Mouse (Mus musculus) MEL (cell line): ENCODE results near the gene Secisbp2l. TPM values are rescaled to one million over a fixed set of nuclear protein-coding genes. Genes with fewer than 3 reads are reported as not detected.

Experiments
- DNase-seq: peaks from one replicate; pipeline ENCODE4 v3.0.0; 2011; ENCODE audit warnings: low read depth, low spot score
- H3K27ac ChIP-seq: 2 replicates; pipeline ENCODE4 v1.5.1; 2012; ENCODE audit warnings: low read depth, mild to moderate bottlenecking, control low read depth, low read length, moderate library complexity; ENCODE audit not compliant: control insufficient read depth
- H3K27me3 ChIP-seq, 2 experiments: fragments of 150-350 bp in 1 of 2; sonication (generic) in 1 of 2; 2 replicates each; pipeline ENCODE4 v1.6.1; 2012; ENCODE audit warnings: low read length in 2 of 2, mild to moderate bottlenecking in 2 of 2, improper control_type of control experiment in 1 of 2, moderate library complexity in 1 of 2; ENCODE audit not compliant: insufficient read depth in 2 of 2, control insufficient read depth in 1 of 2
- H3K36me3 ChIP-seq, 2 experiments: 2 replicates each; pipeline ENCODE4 v1.6.1; 2012 to 2014; ENCODE audit warnings: low read length in 2 of 2, improper control_type of control experiment in 1 of 2, inconsistent platforms in 1 of 2, mild to moderate bottlenecking in 1 of 2; ENCODE audit not compliant: insufficient read depth in 2 of 2, control insufficient read depth in 1 of 2
- H3K4me1 ChIP-seq, 2 experiments: fragments of 150-350 bp in 1 of 2; sonication (generic) in 1 of 2; 2 replicates each; pipeline ENCODE4 v1.6.1; 2012; ENCODE audit warnings: low read length in 2 of 2, improper control_type of control experiment in 1 of 2, mild to moderate bottlenecking in 1 of 2; ENCODE audit not compliant: insufficient read depth in 2 of 2, control insufficient read depth in 1 of 2
- H3K4me3 ChIP-seq, 2 experiments: fragments of 150-350 bp in 1 of 2; sonication (generic) in 1 of 2; 2 replicates each; pipeline ENCODE4 v1.5.1; 2012; ENCODE audit warnings: low read depth in 2 of 2, low read length in 2 of 2, mild to moderate bottlenecking in 2 of 2, moderate library complexity in 2 of 2, control low read depth in 1 of 2, improper control_type of control experiment in 1 of 2; ENCODE audit not compliant: control insufficient read depth in 1 of 2, insufficient read depth in 1 of 2
- H3K79me2 ChIP-seq: 2 replicates; pipeline ENCODE4 v1.6.1; 2012; ENCODE audit warnings: mild to moderate bottlenecking, low read length, moderate library complexity; ENCODE audit not compliant: control insufficient read depth, poor library complexity, insufficient read depth
- H3K9ac ChIP-seq: 2 replicates; pipeline ENCODE4 v1.6.1; 2012; ENCODE audit warnings: low read depth, mild to moderate bottlenecking, control low read depth, low read length, moderate library complexity; ENCODE audit not compliant: control insufficient read depth, poor library complexity, severe bottlenecking
- H3K9me3 ChIP-seq: fragments of 150-350 bp; sonication (generic); replicated peaks from 2 replicates; pipeline ENCODE4 v1.6.1; 2012; ENCODE audit warnings: mild to moderate bottlenecking, low read length, improper control_type of control experiment, moderate library complexity; ENCODE audit not compliant: insufficient read depth
- CHD2 ChIP-seq: IDR thresholded peaks from 2 replicates; pipeline ENCODE4 v1.6.1; 2011; ENCODE audit warnings: low read length, improper control_type of control experiment
- CTCF ChIP-seq, 3 experiments: IDR thresholded peaks in 2 of 3; conservative IDR thresholded peaks in 1 of 3; 2 replicates each; pipeline ENCODE4 v1.5.1; 2011 to 2012; ENCODE audit warnings: low read length in 3 of 3, low read depth in 2 of 3, mild to moderate bottlenecking in 2 of 3, improper control_type of control experiment in 1 of 3, inconsistent platforms in 1 of 3, mixed read lengths in 1 of 3, moderate library complexity in 1 of 3; ENCODE audit not compliant: control insufficient read depth in 1 of 3, insufficient read depth in 1 of 3, poor library complexity in 1 of 3, severe bottlenecking in 1 of 3
- E2F4 ChIP-seq: IDR thresholded peaks from 2 replicates; pipeline ENCODE4 v1.6.1; 2011; ENCODE audit warnings: low read depth, low read length, improper control_type of control experiment, borderline replicate concordance
- ELF1 ChIP-seq: IDR thresholded peaks from 2 replicates; pipeline ENCODE4 v1.6.1; 2014; ENCODE audit warnings: low read depth, mild to moderate bottlenecking, inconsistent platforms, low read length, improper control_type of control experiment, moderate library complexity
- ETS1 ChIP-seq: IDR thresholded peaks from 2 replicates; pipeline ENCODE4 v1.6.1; 2012; ENCODE audit warnings: low read depth, mild to moderate bottlenecking, inconsistent platforms, low read length, improper control_type of control experiment, moderate library complexity
- GABPA ChIP-seq: IDR thresholded peaks from 2 replicates; pipeline ENCODE4 v1.6.1; 2012; ENCODE audit warnings: low read depth, mild to moderate bottlenecking, inconsistent platforms, low read length, improper control_type of control experiment, moderate library complexity
- HCFC1 ChIP-seq: IDR thresholded peaks from 2 replicates; pipeline ENCODE4 v1.6.1; 2012; ENCODE audit warnings: low read depth, mild to moderate bottlenecking, inconsistent platforms, low read length, improper control_type of control experiment, moderate library complexity
- JUND ChIP-seq: IDR thresholded peaks from 2 replicates; pipeline ENCODE4 v1.6.1; 2011; ENCODE audit warnings: low read depth, mild to moderate bottlenecking, improper control_type of control experiment, low read length
- MAFK ChIP-seq: IDR thresholded peaks from 2 replicates; pipeline ENCODE4 v1.6.1; 2011; ENCODE audit warnings: low read depth, mild to moderate bottlenecking, low read length, improper control_type of control experiment, borderline replicate concordance
- MAZ ChIP-seq: IDR thresholded peaks from 2 replicates; pipeline ENCODE4 v1.6.1; 2012; ENCODE audit warnings: low read depth, mild to moderate bottlenecking, inconsistent platforms, low read length, improper control_type of control experiment
- MXI1 ChIP-seq: IDR thresholded peaks from 2 replicates; pipeline ENCODE4 v1.6.1; 2011; ENCODE audit warnings: mild to moderate bottlenecking, low read depth, low read length, improper control_type of control experiment
- MYB ChIP-seq: IDR thresholded peaks from 2 replicates; pipeline ENCODE4 v1.6.1; 2011; ENCODE audit warnings: mild to moderate bottlenecking, low read depth, low read length, improper control_type of control experiment
- MYC ChIP-seq: IDR thresholded peaks from 2 replicates; pipeline ENCODE4 v1.6.1; 2011; ENCODE audit warnings: low read depth, mild to moderate bottlenecking, low read length, improper control_type of control experiment, moderate library complexity
- NELFE ChIP-seq: IDR thresholded peaks from 2 replicates; pipeline ENCODE4 v1.6.1; 2011; ENCODE audit warnings: low read depth, low read length, improper control_type of control experiment
- NRF1 ChIP-seq: IDR thresholded peaks from 2 replicates; pipeline ENCODE4 v1.6.1; 2014; ENCODE audit warnings: low read depth, mild to moderate bottlenecking, inconsistent platforms, low read length, improper control_type of control experiment, moderate library complexity; ENCODE audit not compliant: poor library complexity, insufficient read depth, severe bottlenecking
- POLR2AphosphoS5 ChIP-seq: IDR thresholded peaks from 2 replicates; pipeline ENCODE4 v1.6.1; 2012; ENCODE audit warnings: low read depth, borderline replicate concordance, mild to moderate bottlenecking, inconsistent platforms, low read length, moderate library complexity, mixed read lengths
- RAD21 ChIP-seq: IDR thresholded peaks from 2 replicates; pipeline ENCODE4 v1.6.1; 2011; ENCODE audit warnings: mild to moderate bottlenecking, low read depth, low read length, improper control_type of control experiment
- TBP ChIP-seq: IDR thresholded peaks from 2 replicates; pipeline ENCODE4 v1.8.0; 2011; ENCODE audit warnings: low read depth, low read length, improper control_type of control experiment
- TCF12 ChIP-seq: IDR thresholded peaks from 2 replicates; pipeline ENCODE4 v1.6.1; 2014; ENCODE audit warnings: low read depth, mild to moderate bottlenecking, inconsistent platforms, low read length, improper control_type of control experiment, moderate library complexity
- USF2 ChIP-seq, 2 experiments: IDR thresholded peaks; 2 replicates each; pipeline ENCODE4 v1.6.1; 2011 to 2012; ENCODE audit warnings: improper control_type of control experiment in 2 of 2, low read length in 2 of 2, borderline replicate concordance in 1 of 2, inconsistent platforms in 1 of 2, low read depth in 1 of 2, mild to moderate bottlenecking in 1 of 2; ENCODE audit not compliant: insufficient read depth in 1 of 2
- ZC3H11A ChIP-seq: IDR thresholded peaks from 2 replicates; pipeline ENCODE4 v1.6.1; 2012; ENCODE audit warnings: low read depth, mild to moderate bottlenecking, inconsistent platforms, low read length, improper control_type of control experiment
- ZNF384 ChIP-seq: IDR thresholded peaks from 2 replicates; pipeline ENCODE4 v1.6.1; 2012; ENCODE audit warnings: low read depth, mild to moderate bottlenecking, inconsistent platforms, low read length, improper control_type of control experiment
- polyA plus RNA-seq, 2 experiments: library from polyadenylated mRNA; stranded (reverse) in 1 of 2; unstranded in 1 of 2; fragments of >175 nt in 1 of 2; fragments of >200 nt in 1 of 2; gene quantifications; 2 replicates each; pipeline versions ENCODE4 v1.2.1 to v1.2.4; 2012; ENCODE audit warnings: low replicate concordance in 2 of 2, low read depth in 1 of 2; ENCODE audit not compliant: insufficient read length in 2 of 2, insufficient read depth in 1 of 2, missing spikeins in 1 of 2
- total RNA-seq: library from RNA; depleted of rRNA; stranded (reverse); fragments of 300-350 nt; gene quantifications from 2 replicates; pipeline ENCODE4 v1.2.3, GENCODE M21; 2012

Gene Secisbp2l
- total and polyA plus RNA-seq, 3 experiments: 7.6 to 10.9 TPM; not detected in 1

DNA sequence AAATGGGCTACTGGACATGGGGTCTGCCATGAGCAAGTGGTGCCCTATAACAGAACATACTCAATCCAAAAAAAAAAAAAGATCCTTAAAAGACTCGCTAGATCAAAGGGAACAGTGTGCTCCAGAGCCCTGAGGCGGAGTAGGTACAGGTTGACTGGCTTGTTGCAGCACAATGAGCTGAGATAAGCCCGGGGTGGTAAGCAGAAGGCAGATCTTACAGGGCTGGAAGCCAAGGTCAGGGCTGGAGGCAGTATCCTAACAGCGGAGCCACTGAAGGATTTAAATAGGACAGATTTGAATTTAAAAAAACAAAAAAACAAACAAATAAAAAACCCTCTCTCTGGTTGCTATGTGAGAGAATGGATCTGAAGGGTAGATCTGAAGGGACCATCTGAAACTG lies 17.8 kb upstream of the Secisbp2l start:
- Histone ChIP-seq H3K79me2 (no peaks in the 10 kb centered on the region), H3K9me3 (no peaks in the 10 kb centered on the region), H3K4me3 (no peak overlapping the region), H3K36me3 (no peaks in the 10 kb centered on the region)
- TF ChIP-seq HCFC1 (no peak), USF2 (IDR thresholded peaks at IDR 0.05; ENCODE audit: borderline replicate concordance in 1 of 2, insufficient read depth in 1 of 2, low read depth in 1 of 2, low read length in 2 of 2) (no peak), GABPA (no peak), CHD2 (no peak), ZC3H11A (no peak), TCF12 (no peak), CTCF (IDR thresholded peaks at IDR 0.05 in 2 of 3, conservative IDR thresholded peaks at IDR 0.05 in 1 of 3; ENCODE audit: control insufficient read depth in 1 of 3, insufficient read depth in 1 of 3, low read depth in 2 of 3, low read length in 3 of 3, poor library complexity in 1 of 3, severe bottlenecking in 1 of 3) (no peak), MYB (no peak), E2F4 (no peak), ETS1 (no peak), POLR2AphosphoS5 (no peak), ELF1 (no peak), JUND (no peak), MXI1 (no peak), NRF1 (no peak), MYC (no peak)
- TF ChIP-seq, all 39 proteins: peak for 0
- DNase-seq: peak; percentile 32
- Histone ChIP-seq H3K4me1 (peaks cover 0 to 2% of the 10 kb centered on the region in 2 experiments; a peak in 1 of 4 replicates), H3K27ac (no peak overlapping the region), H3K9ac (no peak overlapping the region), H3K27me3 (peaks cover 0 to 2% of the 10 kb centered on the region in 2 experiments; a peak in 2 of 4 replicates)

- Histone ChIP-seq H3K27ac (no peak overlapping the region), H3K36me3 (no peaks in the 10 kb centered on the region), H3K4me1 (peaks cover 2% of the 10 kb centered on the region in 2 experiments; a peak in 1 of 4 replicates), H3K4me3 (no peak overlapping the region), H3K9me3 (no peaks in the 10 kb centered on the region)
- TF ChIP-seq MAZ (no peak), MAFK (no peak), RAD21 (no peak), CHD2 (no peak), HCFC1 (no peak), GABPA (no peak), ZNF384 (no peak), ZC3H11A (no peak), ELF1 (no peak), MYB (no peak), TBP (no peak), NELFE (no peak)
- TF ChIP-seq, all 39 proteins: peak for 0
- H3K27me3 ChIP-seq: peaks cover 0 to 2% of the 10 kb centered on the region in 2 experiments; a peak in 2 of 4 replicates
- H3K79me2 ChIP-seq: no peaks in the 10 kb centered on the region
- no peak for DNase-seq
- H3K9ac ChIP-seq: no peak overlapping the region
Observed at GRCm38 (mm10) chr2:125797872-125798271, 15.2 kb upstream of the Secisbp2l start.
